In genomic region chr9:121997010-121997409, GRCm38 (mm10) we compare ENCODE assay signal across 8 mouse cellular contexts. TPM values are rescaled to one million over a fixed set of nuclear protein-coding genes. Genes with fewer than 3 reads are reported as not detected.
A peak's percentile ranks its signal among the peaks of the same experiment; 100 is the strongest.
DNase-seq lines count a peak whose midpoint lies in the region; ATAC-seq and TF ChIP-seq lines count a peak whose summit lies in the region.

Gene Pomgnt2 (minus strand): TSS chr9:121997110.

- H3K27me3 ChIP-seq in forebrain, embryonic 16.5 days (replicated peaks; ENCODE audit: control insufficient read depth, insufficient read depth, low read length), result no peaks in the 10 kb centered on the region
- no peaks in the 10 kb centered on the region for H3K27me3 ChIP-seq in neural tube, embryonic 15.5 days (replicated peaks)

- peak within 1 kb of the TSS; percentile 82 for H3K4me2 ChIP-seq in forebrain, embryonic 16.5 days (ENCODE audit: low read length)
- H3K4me2 ChIP-seq in neural tube, embryonic 15.5 days, result peak within 1 kb of the TSS; percentile 87

- H3K9ac ChIP-seq in ES-E14 (ENCODE audit: insufficient read depth, low read depth, low read length, poor library complexity, severe bottlenecking), result no peak within 1 kb of the TSS
- H3K9ac ChIP-seq in forebrain, embryonic 16.5 days (replicated peaks; ENCODE audit: low read depth, low read length), result no peak within 1 kb of the TSS
- no peak within 1 kb of the TSS for H3K9ac ChIP-seq in neural tube, embryonic 15.5 days (replicated peaks)

- H3K27ac ChIP-seq in ES-E14 (ENCODE audit: insufficient read depth, low read depth, low read length, poor library complexity, severe bottlenecking), result no peak within 1 kb of the TSS
- no peak within 1 kb of the TSS for H3K27ac ChIP-seq in forebrain, embryonic 16.5 days (ENCODE audit: low read length)
- no peak within 1 kb of the TSS for H3K27ac ChIP-seq in neural tube, embryonic 15.5 days (replicated peaks)

- no peak for DNase-seq in gastrocnemius, adult 8-10 months (ENCODE audit: low spot score in 2 of 2)
- DNase-seq in gastrocnemius, postnatal 4 days (ENCODE audit: low spot score in 2 of 2), result no peak
- DNase-seq in ES-E14 (ENCODE audit: low read depth, low spot score), result no peak
- no peak for DNase-seq in left cerebral cortex, postnatal 10 days (ENCODE audit: extremely low spot score in 1 of 2, low spot score in 2 of 2)
- no peak for DNase-seq in right cerebral cortex, postnatal 14 days
- no peak for DNase-seq in testis, postnatal 10 days (ENCODE audit: low spot score)

- no peak for ATAC-seq in forebrain, embryonic 16.5 days
- ATAC-seq in neural tube, embryonic 15.5 days (ENCODE audit: low FRiP score), result no peak

- intact Hi-C loops in left cerebral cortex, postnatal 10 days (cut with DNase I), result no loop called here

- peaks cover 0 to 2% of the 10 kb centered on the region in 2 experiments; a peak in 1 of 4 replicates for H3K4me1 ChIP-seq in ES-E14 (ENCODE audit: control insufficient read depth in 2 of 2, insufficient read depth in 2 of 2, low read length in 2 of 2, poor library complexity in 1 of 2)
- H3K4me1 ChIP-seq in forebrain, embryonic 16.5 days (replicated peaks; ENCODE audit: control insufficient read depth, insufficient read depth, low read length), result peaks cover 22% of the 10 kb centered on the region
- peaks cover 26% of the 10 kb centered on the region for H3K4me1 ChIP-seq in neural tube, embryonic 15.5 days

- in situ Hi-C loops in ES-E14 (cut with MboI; ENCODE audit: low sequenced_read_pairs in 2 of 2, unreplicated experiment in 2 of 2), result no loop called here

- H3K4me3 ChIP-seq in ES-E14 (ENCODE audit: insufficient read depth in 1 of 2, low read depth in 1 of 2, low read length in 2 of 2, poor library complexity in 1 of 2, severe bottlenecking in 1 of 2), result peak within 1 kb of the TSS in 1 of 2 experiments; percentile 74; a peak in 1 of 4 replicates
- H3K4me3 ChIP-seq in forebrain, embryonic 16.5 days (replicated peaks; ENCODE audit: low read length), result peak within 1 kb of the TSS; percentile 91
- H3K4me3 ChIP-seq in neural tube, embryonic 15.5 days (replicated peaks), result peak within 1 kb of the TSS; percentile 88

- no peaks in the 10 kb centered on the region; the same call in 1 of the 2 replicates for H3K36me3 ChIP-seq in ES-E14 (ENCODE audit: control insufficient read depth, insufficient read depth, low read length, poor library complexity, severe bottlenecking)
- no peaks in the 10 kb centered on the region for H3K36me3 ChIP-seq in forebrain, embryonic 16.5 days (ENCODE audit: control insufficient read depth, insufficient read depth)
- no peaks in the 10 kb centered on the region for H3K36me3 ChIP-seq in neural tube, embryonic 15.5 days

- H3K9me3 ChIP-seq in ES-E14 (ENCODE audit: control insufficient read depth, insufficient read depth, low read depth, low read length), result no peaks in the 10 kb centered on the region
- no peaks in the 10 kb centered on the region for H3K9me3 ChIP-seq in forebrain, embryonic 16.5 days (ENCODE audit: control insufficient read depth, low read length)
- H3K9me3 ChIP-seq in neural tube, embryonic 15.5 days (replicated peaks), result no peaks in the 10 kb centered on the region

TF ChIP-seq in ES-E14, 5 proteins besides CTCF, POLR2A, EP300 and RAD21:
- no peak for TF ChIP-seq ZNF384 (IDR thresholded peaks at IDR 0.05; ENCODE audit: low read depth, low read length)
- TF ChIP-seq ZC3H11A (IDR thresholded peaks at IDR 0.05; ENCODE audit: borderline replicate concordance, low read depth, low read length), result no peak
- TF ChIP-seq CHD2 (IDR thresholded peaks at IDR 0.05; ENCODE audit: low read depth, low read length), result no peak
- no peak for TF ChIP-seq HCFC1 (IDR thresholded peaks at IDR 0.05; ENCODE audit: borderline replicate concordance, insufficient read depth, low read length)
- no peak for TF ChIP-seq MAFK (IDR thresholded peaks at IDR 0.05; ENCODE audit: insufficient read depth, low read depth, low read length)

RNA-seq across cellular contexts. Expression of gene Pomgnt2, which starts in this region (rescaled TPM):
- 10 to 100 TPM; 14.1 to 17.8 (median 16.4) TPM for total RNA-seq in gastrocnemius, adult 8-10 months (2022)
- 1 to 10 TPM; 7.8 to 8.7 TPM for total RNA-seq in gastrocnemius, postnatal 4 days (2021)
- 12.9 and 21.6 TPM in 2 replicates for total RNA-seq in ES-E14 (2012; rRNA removed)
- 28.3 and 32.5 TPM in 2 replicates for polyA plus RNA-seq in forebrain, embryonic 16.5 days (2015; fragmentation: Nextera tagmentation; extraction: Ambion mirVana)
- 10 to 100 TPM; 38.1 to 40.0 TPM for total RNA-seq in left cerebral cortex, postnatal 10 days (2021)
- 34.3 and 37.8 TPM in 2 replicates for polyA plus RNA-seq in neural tube, embryonic 15.5 days (2015; fragmentation: Nextera tagmentation; extraction: Ambion mirVana)
